Mouse (Mus musculus) liver, embryonic 14.5 days (tissue): ENCODE data around the gene Ssbp3. TPM values are rescaled to one million over a fixed set of nuclear protein-coding genes. Genes with fewer than 3 reads are reported as not detected.

Source experiments
- ATAC-seq: fragments of 200-750 bp; cut with Nextera tagmentation; 2 replicates; pipeline ENCODE4 v1.8.0; 2017; ENCODE audit warnings: moderate number of reproducible peaks, mild to moderate bottlenecking, moderate library complexity; ENCODE audit not compliant: insufficient read depth
- DNase-seq, 3 experiments: peaks; one replicate each; pipeline ENCODE4 v3.0.0-alpha.2; 2012 to 2013; ENCODE audit warnings: low read depth in 3 of 3, low spot score in 3 of 3
- H3K27ac ChIP-seq: fragments of 300-500 bp; sonication (generic); 2 replicates; pipeline ENCODE4 v1.5.1; 2014; ENCODE audit warnings: moderate library complexity, mild to moderate bottlenecking, control low read depth, inconsistent platforms
- H3K27me3 ChIP-seq: fragments of 300-500 bp; sonication (generic); 2 replicates; pipeline ENCODE4 v1.6.1; 2014; ENCODE audit warnings: mild to moderate bottlenecking, low read length, moderate library complexity; ENCODE audit not compliant: control insufficient read depth, insufficient read depth
- H3K36me3 ChIP-seq: fragments of 300-500 bp; sonication (generic); replicated peaks from 2 replicates; pipeline ENCODE4 v1.6.1; 2014; ENCODE audit warnings: low read depth; ENCODE audit not compliant: control insufficient read depth, insufficient read depth
- H3K4me1 ChIP-seq, 2 experiments: fragments of 200-500 bp in 1 of 2; fragments of 300-500 bp in 1 of 2; sonication (generic) in 1 of 2; replicated peaks; 2 replicates each; pipeline ENCODE4 v1.6.1; 2012 to 2014; ENCODE audit warnings: antibody characterized with exemption in 1 of 2, inconsistent platforms in 1 of 2, low read length in 1 of 2; ENCODE audit not compliant: control insufficient read depth in 2 of 2, insufficient read depth in 2 of 2
- H3K4me2 ChIP-seq: fragments of 300-500 bp; sonication (generic); 2 replicates; pipeline ENCODE4 v1.6.1; 2014; ENCODE audit warnings: low read depth, mild to moderate bottlenecking, control low read depth, moderate library complexity
- H3K4me3 ChIP-seq, 2 experiments: fragments of 200-500 bp in 1 of 2; fragments of 300-500 bp in 1 of 2; sonication (generic) in 1 of 2; 2 replicates each; pipeline ENCODE4 v1.5.1; 2012 to 2014; ENCODE audit warnings: low read depth in 2 of 2, low read length in 2 of 2, mild to moderate bottlenecking in 2 of 2, control low read depth in 1 of 2, inconsistent platforms in 1 of 2, moderate library complexity in 1 of 2; ENCODE audit not compliant: insufficient read depth in 1 of 2
- H3K9ac ChIP-seq: fragments of 300-500 bp; sonication (generic); replicated peaks from 2 replicates; pipeline ENCODE4 v1.6.1; 2014; ENCODE audit warnings: mild to moderate bottlenecking, control low read depth, moderate library complexity
- H3K9me3 ChIP-seq: fragments of 300-500 bp; sonication (generic); 2 replicates; pipeline ENCODE4 v1.6.1; 2016; ENCODE audit warnings: low read length, mixed read lengths; ENCODE audit not compliant: control insufficient read depth
- CTCF ChIP-seq: IDR thresholded peaks from 2 replicates; pipeline ENCODE4 v1.5.1; 2016; ENCODE audit warnings: antibody characterized with exemption, low read depth, control low read depth
- EP300 ChIP-seq: IDR thresholded peaks from 2 replicates; pipeline ENCODE4 v1.6.1; 2016; ENCODE audit warnings: antibody characterized with exemption, low read depth
- WGBS: fragments of 180-500 bp; shearing (Covaris S2); extraction: QIAGEN DNeasy Blood & Tissue Kit; methylation state at CpG from one replicate; pipeline ENCODE4 v1.1.7; 2014; ENCODE audit not compliant: insufficient replicate concordance; 5-methylcytosine and 5-hydroxymethylcytosine counted together
- polyA plus RNA-seq, 2 experiments: library from polyadenylated mRNA; depleted of rRNA in 1 of 2; stranded (reverse) in 1 of 2; unstranded in 1 of 2; fragments of >200 nt; fragmentation: Nextera tagmentation in 1 of 2; extraction: Ambion mirVana in 1 of 2; gene quantifications; 2 replicates each; pipeline versions ENCODE4 v1.2.1 to v1.2.3; 2012 to 2014

Gene Ssbp3
- polyA plus RNA-seq, 2 experiments, result 33.0 to 52.1 TPM

DNA sequence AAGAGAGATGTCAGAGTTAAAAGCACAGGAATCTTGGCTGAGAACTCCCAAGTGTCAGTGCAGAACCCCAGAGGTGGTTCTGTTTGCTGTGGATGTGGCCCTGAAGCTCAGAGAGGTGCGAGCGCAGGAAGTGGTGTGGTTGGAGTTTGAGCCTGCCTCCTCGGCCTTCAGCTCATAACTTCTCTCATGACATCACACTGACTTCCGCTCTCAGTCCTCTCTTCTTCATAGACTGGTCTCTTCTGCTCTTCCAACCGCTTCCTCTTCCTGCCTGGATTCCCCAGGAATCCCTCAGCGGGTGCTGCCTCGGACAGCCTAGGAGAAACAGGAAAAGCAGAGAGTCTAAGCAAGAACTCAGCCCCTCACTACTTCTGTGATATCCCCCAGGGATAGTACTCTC, 60.3 kb downstream of the Ssbp3 start:
- Histone ChIP-seq H3K27me3 (no peaks in the 10 kb centered on the region), H3K4me2 (no peak overlapping the region), H3K9ac (no peak overlapping the region), H3K4me3 (no peak overlapping the region), H3K27ac (no peak overlapping the region), H3K9me3 (no peaks in the 10 kb centered on the region), H3K4me1 (peaks cover 0 to 3% of the 10 kb centered on the region in 2 experiments; a peak in 1 of 4 replicates), H3K36me3 (no peaks in the 10 kb centered on the region; the same call in 1 of the 2 replicates)
- no peak for DNase-seq
- no peak for ATAC-seq
- no peak for TF ChIP-seq CTCF
- TF ChIP-seq EP300, result no peak
- 39% methylated on average over 7 of the region's 7 CpGs for WGBS

DNA sequence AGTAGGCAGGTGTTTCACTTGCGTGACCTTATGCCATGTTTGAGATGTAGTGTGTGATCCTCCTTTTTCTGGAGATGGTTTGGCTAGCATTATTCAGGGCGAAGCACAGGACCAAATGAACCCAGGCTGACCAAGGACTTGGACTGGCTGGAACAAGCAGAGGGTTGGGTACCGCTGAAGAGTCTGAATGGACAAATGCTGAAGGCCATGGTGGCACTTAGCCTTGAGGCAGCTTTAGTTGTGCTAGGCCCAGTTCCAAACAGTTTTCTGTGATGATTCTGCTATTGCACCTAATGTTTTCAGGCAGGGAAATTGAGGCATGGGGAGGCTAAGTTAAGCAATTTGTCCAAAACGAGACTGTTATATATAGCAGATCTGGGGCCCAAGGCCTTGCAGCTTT, 61.6 kb downstream of the Ssbp3 start:
- DNase-seq, result no peak
- H3K4me1 ChIP-seq, result peaks cover 0 to 3% of the 10 kb centered on the region in 2 experiments; a peak in 1 of 4 replicates
- TF ChIP-seq EP300 (no peak), CTCF (no peak)
- H3K27me3 ChIP-seq, result no peaks in the 10 kb centered on the region
- H3K36me3 ChIP-seq, result no peaks in the 10 kb centered on the region
- no peak overlapping the region for H3K4me2 ChIP-seq
- H3K27ac ChIP-seq, result no peak overlapping the region
- no peak overlapping the region for H3K9ac ChIP-seq
- no peak overlapping the region for H3K4me3 ChIP-seq
- WGBS, result 85% methylated on average over 4 of the region's 4 CpGs
- ATAC-seq, result no peak
- no peaks in the 10 kb centered on the region for H3K9me3 ChIP-seq

DNA sequence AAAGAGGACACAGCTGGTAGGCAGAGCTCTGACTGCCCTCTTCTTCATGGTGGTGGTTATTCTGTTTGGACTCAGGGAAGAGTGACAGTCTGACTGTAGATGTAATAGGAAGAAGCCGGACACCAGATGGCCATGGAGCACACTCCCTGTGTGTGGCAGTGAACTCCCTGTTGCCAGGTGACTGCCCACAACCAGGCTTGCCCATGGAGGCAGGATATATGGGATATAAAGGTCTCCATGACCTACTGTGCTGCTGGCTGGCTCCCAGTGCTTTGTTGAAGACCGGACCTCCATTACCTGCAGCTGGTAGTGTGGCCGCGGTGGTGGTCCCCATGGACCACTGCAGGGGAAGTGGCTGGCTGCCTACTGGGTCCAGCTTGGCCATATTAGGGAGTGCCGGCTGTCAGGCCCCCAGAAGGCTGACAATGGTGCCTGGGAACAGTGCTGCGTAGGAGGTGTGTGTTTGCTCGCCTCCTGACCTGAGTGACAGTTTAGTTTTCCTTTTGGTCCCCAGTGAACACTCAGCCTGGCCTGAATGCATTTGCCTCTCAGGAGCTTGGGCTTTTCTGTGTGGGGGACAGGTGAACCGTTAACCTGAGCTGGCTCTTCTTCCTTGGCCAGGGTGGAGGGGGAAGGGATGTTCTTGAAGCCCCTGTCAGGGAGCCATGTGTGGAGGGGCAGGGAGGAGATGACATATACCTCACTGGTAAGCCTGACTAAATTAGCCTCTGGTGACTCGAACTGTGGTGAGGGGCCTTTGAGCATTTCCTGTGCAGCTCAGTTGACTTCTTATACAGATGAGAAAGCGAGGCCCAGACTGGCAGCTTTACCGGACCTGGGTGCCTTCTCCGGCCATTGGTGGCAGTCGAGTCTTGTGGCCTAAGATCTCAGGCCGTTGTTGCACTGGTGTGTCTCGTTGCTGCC, 62.2 kb downstream of the Ssbp3 start:
- Histone ChIP-seq H3K9ac (no peak overlapping the region), H3K4me1 (peaks cover 0 to 3% of the 10 kb centered on the region in 2 experiments; a peak in 1 of 4 replicates), H3K27me3 (no peaks in the 10 kb centered on the region), H3K36me3 (no peaks in the 10 kb centered on the region), H3K4me3 (no peak overlapping the region), H3K4me2 (no peak overlapping the region), H3K27ac (no peak overlapping the region), H3K9me3 (no peaks in the 10 kb centered on the region)
- ATAC-seq (no peak), DNase-seq (no peak)
- TF ChIP-seq CTCF (no peak), EP300 (no peak)
- 63% methylated on average over 15 of the region's 15 CpGs for WGBS

DNA sequence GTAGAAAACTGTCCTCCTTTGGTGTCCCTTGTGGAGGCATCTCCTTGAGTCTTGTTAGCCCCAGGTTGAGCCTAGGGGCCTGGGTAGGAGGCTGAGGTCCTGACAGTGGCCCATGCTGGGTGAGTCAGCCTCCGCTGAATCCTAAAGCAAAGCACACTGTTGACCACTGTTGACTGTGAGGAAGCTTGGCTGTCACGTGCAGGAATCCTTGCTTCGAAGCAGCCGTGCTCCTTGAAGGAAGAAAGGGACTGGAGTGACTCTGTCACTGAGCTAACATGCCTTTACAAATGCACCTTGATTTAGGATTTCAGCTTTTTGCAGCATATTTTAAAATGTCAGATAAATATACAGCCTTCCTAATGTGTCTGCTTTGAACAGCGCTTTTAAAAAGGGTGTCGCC, 64.8 kb downstream of the Ssbp3 start:
- ATAC-seq, result no peak
- H3K27ac ChIP-seq, result no peak overlapping the region
- 82% methylated on average over 6 of the region's 6 CpGs for WGBS
- H3K9ac ChIP-seq, result no peak overlapping the region
- no peak overlapping the region for H3K4me2 ChIP-seq
- no peak for DNase-seq
- H3K4me1 ChIP-seq, result peaks cover 1 to 14% of the 10 kb centered on the region in 2 experiments; a peak in 3 of 4 replicates
- no peaks in the 10 kb centered on the region for H3K27me3 ChIP-seq
- no peak overlapping the region for H3K4me3 ChIP-seq
- no peaks in the 10 kb centered on the region for H3K36me3 ChIP-seq
- H3K9me3 ChIP-seq, result no peaks in the 10 kb centered on the region
- TF ChIP-seq EP300 (no peak), CTCF (no peak)

DNA sequence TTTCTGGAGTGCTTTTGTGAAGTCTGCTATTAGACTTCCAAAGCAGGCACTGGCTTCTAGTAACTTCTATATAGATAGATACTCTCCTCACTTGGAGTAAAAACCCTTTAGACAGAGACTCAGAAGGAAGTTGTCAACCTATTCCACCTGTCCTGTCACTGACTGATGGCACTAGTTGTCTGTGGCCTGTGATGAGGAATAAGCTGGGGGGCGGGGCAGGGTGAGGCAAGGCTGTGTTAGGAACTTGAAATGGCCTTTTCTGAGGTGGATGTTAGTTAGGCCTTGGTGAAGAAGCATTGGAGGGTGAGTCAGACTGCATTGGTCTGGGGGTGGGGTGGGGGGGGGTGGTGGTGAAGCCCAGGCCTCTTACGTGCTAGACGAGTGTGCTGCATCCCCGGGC, 65.4 kb downstream of the Ssbp3 start:
- no peak overlapping the region for H3K27ac ChIP-seq
- TF ChIP-seq CTCF, result no peak
- TF ChIP-seq EP300, result no peak
- H3K27me3 ChIP-seq, result no peaks in the 10 kb centered on the region
- WGBS, result 70% methylated on average over 4 of the region's 4 CpGs
- DNase-seq, result no peak
- no peak overlapping the region for H3K4me2 ChIP-seq
- H3K4me1 ChIP-seq, result peaks cover 6 to 17% of the 10 kb centered on the region in 2 experiments; a peak in 3 of 4 replicates
- no peak overlapping the region for H3K9ac ChIP-seq
- H3K9me3 ChIP-seq, result no peaks in the 10 kb centered on the region
- H3K36me3 ChIP-seq, result no peaks in the 10 kb centered on the region
- H3K4me3 ChIP-seq, result no peak overlapping the region
- ATAC-seq, result no peak
